Mouse (Mus musculus) yolk sac, embryonic 10.5 days (tissue): ENCODE results near the gene Gdpd1.

Experiments used
- DNase-seq: peaks from one replicate; pipeline ENCODE4 v3.0.0-alpha.2; 2017; ENCODE audit warnings: low spot score

The Gdpd1 gene

DNA sequence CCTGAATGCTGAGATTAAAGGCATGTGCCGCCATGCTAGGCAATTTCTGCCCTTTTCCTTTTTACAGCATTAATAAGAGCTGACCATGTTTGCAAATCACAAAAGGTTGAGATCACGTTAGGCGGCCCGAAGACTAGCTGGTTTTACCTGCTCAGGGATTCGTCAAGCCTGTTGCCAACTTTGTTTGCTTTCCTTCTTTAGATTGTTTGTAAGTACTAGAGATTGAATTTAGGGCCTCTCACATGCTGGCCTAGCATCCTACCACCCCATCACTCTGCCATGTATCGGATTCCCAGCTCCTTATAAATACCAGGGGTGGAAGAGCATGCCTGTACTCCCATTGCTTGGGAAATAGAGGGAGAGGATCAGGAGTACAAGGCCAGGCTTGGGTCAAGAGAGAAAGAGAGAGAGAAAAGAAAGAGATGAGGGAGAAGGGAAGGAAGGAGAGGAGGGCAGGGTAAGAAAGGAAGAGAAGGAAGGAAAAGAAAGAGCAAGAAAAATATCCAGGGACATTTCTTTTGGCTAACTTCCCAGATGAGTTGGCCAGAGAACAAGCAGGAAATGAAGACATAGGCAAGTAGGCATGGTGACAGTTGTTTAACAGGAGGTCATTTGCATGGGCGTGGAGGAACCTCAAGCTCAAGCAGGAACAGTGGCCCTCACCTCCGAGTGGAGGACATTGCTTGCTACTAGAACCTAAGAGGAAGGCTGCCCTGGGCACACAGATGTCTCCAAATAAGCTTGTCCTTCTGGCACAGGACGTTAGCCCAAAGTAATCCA is 47.6 kb downstream of the Gdpd1 start:
- DNase-seq = no peak

DNA sequence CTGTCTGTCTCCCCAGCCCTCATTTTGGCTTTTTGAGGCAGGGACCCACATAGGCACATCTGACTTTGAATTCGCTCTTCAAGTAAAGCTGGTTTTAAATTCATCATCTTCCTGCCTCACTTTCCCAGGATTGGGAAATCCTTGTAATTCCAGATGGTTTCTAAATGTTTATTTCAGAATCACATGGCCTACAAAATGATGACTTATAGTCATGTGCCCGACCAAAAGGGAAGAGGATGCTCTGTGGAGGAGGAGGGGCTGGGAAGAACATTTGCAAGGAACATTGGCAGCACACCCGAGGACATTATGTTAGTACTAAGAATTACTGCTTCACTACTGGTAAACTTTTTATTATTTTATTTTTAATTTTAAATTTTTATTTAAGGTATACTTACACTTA is 48.5 kb downstream of the Gdpd1 start:
- DNase-seq = no peak

DNA sequence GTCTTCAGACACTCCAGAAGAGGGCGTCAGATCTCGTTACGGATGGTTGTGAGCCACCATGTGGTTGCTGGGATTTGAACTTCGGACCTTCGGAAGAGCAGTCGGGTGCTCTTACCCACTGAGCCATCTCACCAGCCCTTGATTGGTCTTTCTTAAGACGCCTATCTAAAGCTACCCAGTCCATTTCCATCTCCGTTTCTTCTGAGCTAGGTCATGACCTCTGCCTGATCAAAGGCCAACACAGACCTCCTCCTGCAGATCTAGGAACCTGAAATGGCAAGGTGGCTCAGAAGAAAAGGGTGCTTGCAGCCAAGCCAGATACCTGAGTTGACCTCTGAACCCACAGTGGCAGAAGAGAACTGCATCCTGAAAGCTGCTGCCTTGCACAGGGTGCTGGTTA is 50.6 kb downstream of the Gdpd1 start:
- DNase-seq = peak; percentile 79

DNA sequence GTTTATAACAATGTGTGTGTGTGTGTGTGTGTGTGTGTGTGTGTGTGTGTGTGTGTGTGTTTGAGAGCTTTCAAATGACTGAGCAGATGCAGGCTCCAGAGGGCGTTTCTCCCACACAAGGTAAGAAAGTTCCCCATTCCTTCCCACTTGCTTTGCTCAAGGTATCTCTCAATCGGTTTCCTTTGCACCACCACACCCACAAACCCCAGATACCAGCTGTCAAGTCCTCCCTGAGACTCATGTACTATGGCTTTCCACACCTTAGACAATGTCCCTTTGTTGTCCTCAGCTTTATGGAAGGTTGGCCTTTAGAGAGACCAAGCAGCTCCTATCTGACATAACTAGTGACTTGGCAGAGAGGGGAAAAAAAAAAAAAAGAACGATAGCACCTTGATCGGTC is 51.1 kb downstream of the Gdpd1 start:
- DNase-seq = no peak

DNA sequence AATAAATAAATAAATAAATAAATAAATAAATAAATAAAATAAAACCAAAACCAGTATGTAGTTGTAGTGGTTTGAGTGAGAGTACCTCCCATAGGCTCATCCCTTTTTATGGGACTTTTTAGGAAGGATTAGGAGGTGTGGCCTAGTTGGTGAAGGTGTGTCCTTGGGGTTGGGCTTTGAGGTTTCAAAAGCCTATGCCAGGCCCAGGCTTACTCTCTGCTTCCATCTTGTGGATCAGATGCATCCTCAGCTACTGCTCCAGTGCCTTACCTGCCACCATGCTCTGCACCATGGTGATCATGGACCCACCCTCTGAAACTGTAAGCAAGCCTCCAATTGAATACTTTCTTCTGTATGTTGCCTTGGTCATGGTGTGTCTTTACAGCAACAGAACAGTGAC is 52.3 kb downstream of the Gdpd1 start:
- DNase-seq = no peak

DNA sequence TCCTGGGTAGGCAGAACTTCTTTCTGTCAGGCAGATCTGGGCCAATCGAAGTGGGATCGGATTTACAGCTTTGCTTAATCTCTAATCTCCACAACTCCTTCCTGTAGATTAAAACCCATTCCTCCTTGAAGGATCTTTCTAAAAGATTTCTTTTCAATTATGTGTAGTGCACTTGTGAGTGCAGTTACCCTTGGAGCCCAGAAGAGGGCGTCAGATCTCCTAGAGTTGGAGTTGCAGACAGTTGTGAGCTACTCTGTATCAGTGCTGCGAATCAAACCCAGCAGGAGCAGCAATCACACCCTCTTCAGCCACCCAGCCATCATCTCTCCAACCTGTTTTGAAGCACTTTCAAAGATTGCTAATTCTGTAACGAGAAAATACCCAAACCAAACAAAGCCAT is 53.4 kb downstream of the Gdpd1 start:
- no peak for DNase-seq

DNA sequence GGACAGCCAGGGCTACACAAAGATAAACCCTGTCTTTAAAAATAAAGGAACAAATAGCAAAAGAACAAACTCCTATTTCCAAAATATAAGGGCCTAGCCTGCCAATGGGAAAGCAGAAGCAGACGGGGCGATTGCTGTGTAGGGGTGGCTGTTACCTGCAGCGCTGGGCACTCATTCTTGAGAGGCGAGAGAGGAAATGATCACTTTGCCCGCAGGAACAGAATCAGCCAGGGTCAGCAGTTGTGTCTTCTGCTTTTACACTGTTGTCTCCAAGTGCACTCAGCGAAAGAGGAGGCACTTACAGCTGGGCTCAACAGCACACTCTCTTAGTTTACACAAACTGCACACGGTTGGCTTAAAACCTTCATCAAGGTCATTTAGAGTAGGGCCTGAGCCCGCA is 54.4 kb downstream of the Gdpd1 start:
- DNase-seq = no peak

DNA sequence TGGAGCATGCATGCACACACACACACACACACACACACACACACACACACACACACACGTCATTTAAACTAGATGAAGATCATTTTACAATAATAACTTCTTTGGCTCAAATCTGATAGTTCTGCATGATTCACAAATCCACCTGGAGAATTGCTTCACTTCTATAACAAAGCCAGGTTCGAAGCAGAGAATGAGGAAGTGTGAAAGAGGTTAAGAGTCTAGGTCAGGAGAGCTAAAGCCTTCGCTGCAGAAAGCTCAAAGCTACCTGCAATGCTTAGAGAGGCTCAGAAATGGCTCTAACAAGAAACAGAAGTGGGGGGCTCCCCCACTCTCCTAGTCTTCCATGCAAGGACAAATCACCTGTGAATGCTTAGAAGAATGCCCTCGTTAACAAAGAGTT is 55.8 kb downstream of the Gdpd1 start:
- no peak for DNase-seq

DNA sequence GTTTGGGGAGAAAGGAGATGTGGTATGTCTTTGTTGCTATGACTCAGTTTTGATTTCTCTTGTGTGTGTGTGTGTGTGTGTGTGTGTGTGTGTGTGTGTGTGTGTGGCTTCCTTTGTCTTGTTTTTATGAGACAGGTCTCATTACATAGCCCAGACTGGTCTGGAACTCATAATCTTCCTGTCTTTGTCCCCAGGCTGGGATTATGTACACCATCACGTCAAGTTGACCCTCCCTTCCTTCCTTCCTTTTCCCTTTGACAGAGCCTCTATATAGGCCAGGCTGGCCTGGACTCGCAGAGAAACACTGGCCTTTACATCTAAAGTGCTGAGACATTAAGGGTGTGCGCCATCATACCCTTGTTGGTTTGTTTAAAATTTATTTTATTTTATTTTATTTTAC is 58.2 kb downstream of the Gdpd1 start:
- no peak for DNase-seq

DNA sequence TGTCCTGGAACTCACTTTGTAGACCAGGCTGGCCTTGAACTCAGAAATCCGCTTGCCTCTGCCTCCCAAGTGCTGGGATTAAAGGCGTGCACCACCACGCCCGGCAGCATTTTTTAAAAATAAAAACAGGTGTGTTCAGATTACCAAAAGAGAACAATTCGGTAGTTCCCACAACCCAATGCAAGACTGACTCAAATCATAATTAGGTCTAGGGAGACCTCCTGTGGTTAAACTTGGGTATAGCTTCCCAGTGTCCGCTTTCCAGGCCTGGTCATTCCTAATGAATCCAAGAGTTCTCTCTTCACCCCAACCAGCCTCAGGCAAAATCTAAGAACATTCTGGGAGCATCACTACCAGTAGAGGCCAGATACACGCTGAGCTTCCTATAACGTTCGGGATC is 63.4 kb downstream of the Gdpd1 start:
- DNase-seq = peak; percentile 49

DNA sequence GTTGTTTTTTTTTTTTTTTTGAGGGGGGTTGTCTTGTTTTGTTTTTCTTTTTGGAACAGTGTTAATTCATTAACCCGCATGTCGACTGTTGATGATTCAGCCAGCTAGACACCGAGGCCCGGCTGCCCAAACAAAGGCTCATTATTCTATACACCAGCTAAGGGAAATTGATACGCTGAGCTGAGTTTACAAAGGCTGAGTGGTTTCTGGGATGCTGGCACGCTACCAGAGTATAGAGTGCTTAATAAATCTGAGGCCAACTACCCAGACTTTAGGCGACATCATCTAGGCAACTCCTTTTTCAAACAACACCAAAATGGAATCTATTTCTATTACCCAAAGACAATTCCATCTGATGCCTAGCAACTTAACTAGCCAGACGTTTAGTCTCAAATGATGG is 66.5 kb downstream of the Gdpd1 start:
- no peak for DNase-seq

DNA sequence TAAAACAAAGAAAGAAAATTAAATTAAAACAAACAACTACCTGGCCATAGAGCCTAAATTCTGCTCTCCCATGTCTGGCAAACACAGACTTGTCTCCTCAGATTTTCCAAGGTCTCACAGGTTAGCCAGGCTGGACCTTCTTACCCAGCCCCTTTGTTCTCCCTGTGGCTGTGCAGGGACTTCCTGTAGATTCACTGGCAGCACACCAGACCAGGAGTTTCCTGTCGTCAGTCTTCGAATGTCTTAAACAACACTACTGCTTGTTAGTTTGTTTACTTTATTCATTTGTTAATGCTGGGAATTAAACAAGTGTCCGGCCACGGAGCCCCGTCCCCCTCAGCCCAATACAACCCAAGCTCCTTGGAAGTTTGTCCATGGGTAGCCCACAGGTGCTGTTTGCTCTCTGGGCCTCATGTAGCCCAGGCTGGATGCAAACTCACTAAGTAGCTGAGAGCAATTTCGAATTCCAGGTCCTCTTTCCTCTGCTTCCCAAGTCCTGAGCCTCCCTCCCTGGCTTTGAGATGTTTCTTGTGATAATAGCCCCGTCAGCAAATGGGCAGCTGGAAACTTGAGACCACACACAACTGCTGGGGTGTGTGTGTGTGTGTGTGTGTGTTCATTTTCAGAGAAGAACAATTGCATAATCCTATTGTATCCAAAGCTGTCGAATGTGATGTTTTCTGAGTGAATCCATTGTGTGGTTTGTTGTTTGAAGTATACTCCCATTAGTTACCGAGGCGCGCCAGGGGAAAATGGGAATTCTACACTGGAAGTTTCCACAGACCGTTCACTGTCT is 68.7 kb downstream of the Gdpd1 start:
- DNase-seq = no peak

DNA sequence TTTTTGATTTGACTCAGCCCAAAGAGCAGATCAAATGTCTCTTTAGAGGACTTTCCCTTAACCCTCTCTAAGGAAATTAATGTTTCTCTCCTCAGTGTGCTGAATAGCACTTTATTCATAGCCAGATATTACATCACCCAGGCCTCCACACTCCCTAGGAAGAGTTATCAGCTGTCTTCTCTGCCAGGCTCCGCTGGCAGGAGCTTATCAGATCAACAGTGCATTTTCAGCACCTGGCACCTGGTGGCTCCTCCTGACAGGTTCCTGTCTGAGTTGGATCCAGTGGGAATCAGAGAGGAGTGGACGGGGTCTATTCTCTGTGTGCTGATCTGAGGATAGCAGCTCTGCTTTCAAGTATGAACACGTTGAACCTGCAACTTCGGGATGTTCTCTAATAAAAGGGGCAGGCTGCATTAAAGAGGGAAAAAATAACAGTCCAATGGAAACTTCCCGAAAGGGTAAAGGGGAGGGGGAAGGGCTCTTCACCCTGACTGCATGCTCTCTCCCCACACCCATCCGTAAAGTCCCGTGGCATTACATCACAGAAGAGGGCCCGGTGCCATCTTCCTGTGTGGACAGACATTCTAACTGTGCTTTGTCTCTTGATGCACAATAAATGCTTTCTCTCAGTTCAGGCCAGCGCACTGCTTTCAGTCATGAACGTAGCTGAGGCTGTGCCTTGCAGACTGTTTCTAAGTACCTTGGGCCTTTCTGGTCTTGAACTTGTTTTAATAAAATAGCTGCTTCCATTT is 71.6 kb downstream of the Gdpd1 start:
- no peak for DNase-seq

DNA sequence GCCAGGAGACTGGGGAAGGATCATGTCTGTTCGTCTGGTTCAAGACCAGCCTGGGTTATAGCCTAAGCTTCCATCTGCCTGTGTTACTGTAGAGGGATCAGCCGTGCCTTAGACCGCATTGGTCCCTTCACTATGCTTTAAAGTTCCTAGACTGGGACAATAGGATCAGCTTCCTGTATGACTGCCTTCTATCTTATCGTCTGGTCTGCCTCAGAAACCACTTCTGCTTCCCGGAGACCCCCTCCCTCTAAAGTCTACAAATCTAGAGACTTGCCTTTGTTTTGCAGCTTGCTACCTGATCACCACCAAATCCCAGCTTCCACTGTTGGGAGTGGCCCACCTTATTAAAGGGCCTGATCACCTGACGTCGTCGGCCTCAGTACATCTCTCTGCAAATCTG is 72.6 kb downstream of the Gdpd1 start:
- DNase-seq = no peak

DNA sequence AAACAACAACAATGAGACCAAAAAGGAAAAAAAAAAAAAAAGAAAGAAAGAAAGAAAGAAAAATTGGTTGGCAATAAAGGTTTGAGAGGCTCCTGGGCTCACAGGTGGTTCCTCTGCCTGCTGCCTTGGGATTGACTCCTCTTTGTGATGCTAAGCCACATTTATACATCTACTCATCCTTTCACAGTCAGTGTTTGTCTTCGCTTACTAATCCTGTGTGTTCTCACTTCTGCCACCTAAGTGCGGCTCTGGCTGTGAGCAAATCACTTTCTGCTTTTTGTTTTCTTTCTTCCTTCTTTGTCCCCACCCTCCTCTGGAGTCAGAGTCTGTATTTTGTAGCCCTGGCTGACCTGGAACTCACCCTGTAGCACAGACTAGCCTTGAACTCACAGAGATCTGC is 77.6 kb downstream of the Gdpd1 start:
- DNase-seq = no peak

DNA sequence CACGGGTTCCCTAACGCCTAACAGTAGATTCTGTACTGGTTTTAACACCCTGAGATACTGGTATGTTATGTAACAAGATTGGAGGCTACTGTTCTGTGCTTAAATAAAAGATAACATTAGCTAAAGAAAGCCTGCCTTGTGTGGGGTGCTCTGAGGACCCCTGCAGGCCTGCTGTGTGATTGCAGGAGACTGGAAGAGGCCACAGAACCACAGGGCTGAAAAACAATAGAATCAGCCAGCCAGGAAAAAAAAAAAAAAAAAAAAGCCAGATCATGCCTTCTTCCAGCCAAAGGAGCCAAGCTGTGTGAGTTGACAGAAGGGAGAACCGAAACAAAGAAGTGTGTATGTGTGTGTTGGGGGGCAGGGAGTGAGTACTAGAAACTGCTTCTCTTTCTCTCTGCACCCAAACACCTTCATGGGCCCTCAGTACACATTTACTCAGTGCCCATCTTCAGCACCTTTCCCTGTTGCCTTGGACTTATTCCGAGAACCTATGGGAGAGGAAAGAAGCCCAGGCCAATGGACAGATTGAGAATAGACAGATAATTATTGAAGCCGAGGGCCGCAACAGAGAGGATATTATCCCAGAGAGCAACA is 78.1 kb downstream of the Gdpd1 start:
- DNase-seq = peak; percentile 56

DNA sequence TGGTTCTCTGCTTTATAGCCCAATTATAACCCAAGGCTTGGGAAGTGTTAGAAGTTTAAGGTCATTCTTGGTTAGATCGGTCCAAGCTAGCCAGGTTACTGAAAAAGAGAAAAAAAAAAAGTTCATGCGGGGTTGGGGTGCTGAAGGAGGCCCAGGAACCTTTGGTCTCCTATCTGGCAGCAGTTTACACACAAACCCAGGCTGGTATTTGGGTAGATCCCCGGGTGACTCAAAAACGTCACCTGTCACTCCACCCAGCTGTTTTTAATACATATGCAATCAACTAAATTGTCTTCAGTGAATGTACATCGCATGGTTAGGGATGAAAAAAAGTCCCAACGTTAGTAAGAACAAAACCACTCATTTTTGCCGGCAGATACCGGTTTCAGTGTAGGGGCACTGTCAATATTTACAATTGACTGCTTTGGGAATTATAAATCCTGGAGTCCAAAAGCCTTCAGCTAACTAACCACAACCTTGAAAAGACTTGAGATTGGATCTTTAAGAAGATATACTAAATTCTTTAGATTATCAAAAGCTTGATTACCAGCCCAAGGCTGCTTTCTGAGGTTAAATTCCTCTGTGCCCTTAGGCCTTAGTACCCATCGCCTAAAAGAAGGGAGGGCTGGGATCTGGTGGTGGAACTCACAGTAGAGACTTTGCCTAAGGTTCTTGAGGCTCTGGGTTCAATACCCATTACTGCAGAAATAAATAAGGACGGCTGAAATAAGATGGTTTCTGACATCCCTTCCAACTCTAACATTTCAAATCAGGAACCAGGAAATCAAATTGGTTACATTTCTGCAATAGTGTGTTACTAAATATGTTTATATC is 78.9 kb downstream of the Gdpd1 start:
- no peak for DNase-seq

DNA sequence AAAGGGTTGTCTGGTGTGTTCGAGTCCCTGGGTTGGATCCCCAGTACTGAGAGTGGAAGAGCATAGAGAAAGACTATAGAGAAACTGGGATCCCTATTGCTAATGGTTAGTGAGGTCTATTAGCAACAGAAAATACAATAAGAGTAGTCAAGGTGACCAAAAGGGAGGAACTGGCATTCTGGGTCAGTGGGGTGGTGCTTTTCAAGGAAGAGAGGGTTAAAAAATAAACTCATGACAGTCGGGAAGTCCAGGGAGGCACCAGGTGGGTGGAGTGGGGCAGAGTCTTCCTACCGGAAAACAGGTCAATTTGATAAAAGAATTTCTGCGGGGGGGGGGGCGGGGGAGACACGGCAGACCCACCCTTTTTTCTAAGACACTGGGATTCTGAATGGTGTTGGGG is 79.5 kb downstream of the Gdpd1 start:
- no peak for DNase-seq

DNA sequence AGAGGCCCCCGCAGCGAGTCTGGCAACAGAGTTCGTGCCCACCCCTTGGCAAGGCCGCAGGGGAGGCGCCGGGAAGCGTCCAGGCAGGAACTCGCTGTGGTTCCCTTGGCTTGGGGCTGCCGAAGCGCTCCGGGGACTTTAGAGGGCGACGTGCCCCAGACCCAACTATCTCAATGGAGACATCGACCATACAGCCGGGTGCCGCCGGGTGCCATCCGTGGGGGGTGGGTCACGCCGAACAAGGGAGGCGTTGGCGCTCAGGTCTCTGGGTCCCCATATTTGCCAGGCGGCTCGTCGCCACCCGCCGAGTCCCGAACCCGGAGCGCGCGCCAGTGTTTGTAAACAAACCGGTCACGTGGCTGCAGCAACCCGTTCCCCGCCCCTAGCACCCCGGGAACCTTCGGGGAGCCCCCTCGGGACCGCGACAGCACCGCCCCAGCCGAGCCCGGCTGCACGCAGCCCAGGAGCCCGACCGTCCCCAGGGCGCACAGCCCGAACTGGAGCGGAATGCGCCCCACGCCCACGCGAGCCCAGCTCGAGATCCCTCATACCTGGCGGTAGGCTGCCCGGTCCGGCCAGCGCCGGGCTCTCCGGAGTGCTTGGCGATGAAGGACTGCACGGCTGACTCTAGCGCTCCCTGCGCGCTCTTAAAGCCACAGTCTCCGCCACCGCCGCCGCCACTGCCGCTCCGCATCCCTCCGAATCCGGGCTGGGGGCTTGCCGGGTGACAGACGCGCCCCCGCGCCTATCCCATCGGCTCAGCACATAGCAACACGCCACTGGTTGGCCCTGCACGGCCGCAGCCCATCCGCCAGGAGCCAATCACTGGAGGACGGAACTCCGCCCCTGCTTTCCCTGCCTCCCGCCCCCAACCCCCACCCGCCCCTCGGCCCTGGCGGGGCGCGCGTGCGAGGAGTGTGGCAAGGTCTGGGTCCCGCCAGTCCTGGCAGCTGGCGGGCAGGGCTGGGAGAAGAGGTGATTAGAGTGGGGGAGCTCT is 80.5 kb downstream of the Gdpd1 start, which contains the start of gene Ypel2:
TSS of gene Ypel2 (minus strand) at position 667 of the 997 bp plus-strand sequence.
- DNase-seq = peak; percentile 97

DNA sequence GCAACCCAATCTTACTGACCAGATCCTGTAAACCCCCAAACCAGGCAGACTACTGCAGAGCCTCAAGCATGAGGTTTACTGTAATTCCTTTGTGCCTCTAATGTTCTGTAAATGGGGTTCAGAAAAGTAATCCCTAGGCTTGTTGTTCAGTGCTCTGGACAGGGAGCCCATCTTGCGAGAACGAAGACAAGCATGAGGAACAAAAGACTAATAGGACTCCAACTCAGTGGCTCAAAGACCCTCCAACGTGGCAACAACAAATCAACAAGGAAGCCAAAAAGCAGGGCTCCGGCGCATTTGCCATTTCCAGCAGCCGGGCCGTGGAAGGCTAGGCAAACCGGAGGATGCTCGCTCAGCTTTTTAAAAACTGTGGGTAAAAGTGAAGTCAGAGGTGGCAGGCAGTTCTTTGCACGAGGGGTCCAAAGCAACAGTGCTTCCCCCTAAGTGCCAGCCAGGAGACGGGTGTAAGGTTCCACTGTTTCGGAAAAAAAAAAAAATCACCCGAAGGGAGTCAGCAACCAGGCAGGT is 81.3 kb downstream of the Gdpd1 start:
- DNase-seq = no peak
